Mouse (Mus musculus) cerebellum, adult 11 months (tissue): ENCODE measurements around the gene Commd7.

Experiments
- DNase-seq: peaks from one replicate; pipeline ENCODE4 v3.0.0; 2022

Commd7 gene

GRCm38 (mm10) chr2:153618889-153619288, 13.7 kb downstream of the Commd7 start:
- no peak for DNase-seq

- no peak for DNase-seq
These were observed 14.1 kb downstream of the Commd7 start for GRCm38 (mm10) chr2:153618439-153618838.

GRCm38 (mm10) chr2:153616893-153617292, 15.7 kb downstream of the Commd7 start:
- no peak for DNase-seq

DNA sequence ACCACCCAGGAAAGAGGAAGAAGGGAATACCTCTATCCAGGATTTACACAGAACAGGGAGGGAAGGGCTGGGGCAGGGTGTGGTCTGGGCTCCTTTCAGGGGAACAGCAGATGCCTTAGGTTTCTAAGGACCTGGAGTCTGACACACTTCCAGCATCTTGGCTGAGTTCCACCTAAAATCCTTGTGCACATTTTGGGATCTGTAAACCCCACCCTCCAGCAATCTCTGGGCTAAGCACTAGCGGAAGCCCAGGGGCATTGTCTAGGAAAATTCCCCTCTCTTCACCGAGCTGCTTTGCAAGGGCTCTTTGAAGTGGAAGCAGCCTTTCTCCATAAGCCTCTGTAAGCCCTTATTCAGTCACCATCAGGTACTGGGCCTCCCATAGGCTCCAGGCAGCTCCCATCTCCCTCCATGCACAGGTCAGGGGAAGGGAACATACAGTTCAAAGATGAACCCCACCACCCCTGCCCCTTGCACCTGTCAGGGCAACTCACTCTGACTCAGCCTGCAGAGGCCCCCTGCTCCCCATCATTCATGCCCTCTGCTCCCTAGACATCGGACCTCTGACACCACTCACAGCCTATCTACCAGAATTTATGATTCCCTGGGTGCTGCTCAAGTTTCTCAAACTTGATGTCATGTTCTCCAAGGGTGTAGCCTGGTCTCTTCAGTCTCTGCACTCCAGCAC, 19.8 kb downstream of the Commd7 start:
- DNase-seq: no peak

DNA sequence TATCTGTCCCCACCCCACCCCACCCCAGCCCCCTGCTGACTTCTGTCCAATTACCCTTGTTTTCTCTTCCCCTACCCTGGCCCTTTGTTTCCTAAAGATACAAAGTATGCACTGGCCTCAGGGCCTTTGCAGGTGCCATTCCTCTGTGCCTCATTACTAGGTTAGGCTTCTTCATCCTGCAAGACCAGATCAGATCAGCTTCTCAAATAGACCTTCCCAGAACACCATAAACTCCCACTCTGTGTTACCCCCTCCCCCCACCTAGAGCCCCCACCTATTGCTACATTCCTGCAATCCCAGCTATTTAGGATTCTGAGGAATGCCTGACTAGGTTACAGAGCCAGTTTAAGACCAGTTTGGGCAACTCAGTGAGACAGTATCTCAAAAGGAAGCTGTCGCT, 20.8 kb downstream of the Commd7 start:
- no peak for DNase-seq

GRCm38 (mm10) chr2:153611241-153611630, 21.3 kb downstream of the Commd7 start:
- no peak for DNase-seq

GRCm38 (mm10) chr2:153610426-153611240, 21.9 kb downstream of the Commd7 start:
- no peak for DNase-seq

DNA sequence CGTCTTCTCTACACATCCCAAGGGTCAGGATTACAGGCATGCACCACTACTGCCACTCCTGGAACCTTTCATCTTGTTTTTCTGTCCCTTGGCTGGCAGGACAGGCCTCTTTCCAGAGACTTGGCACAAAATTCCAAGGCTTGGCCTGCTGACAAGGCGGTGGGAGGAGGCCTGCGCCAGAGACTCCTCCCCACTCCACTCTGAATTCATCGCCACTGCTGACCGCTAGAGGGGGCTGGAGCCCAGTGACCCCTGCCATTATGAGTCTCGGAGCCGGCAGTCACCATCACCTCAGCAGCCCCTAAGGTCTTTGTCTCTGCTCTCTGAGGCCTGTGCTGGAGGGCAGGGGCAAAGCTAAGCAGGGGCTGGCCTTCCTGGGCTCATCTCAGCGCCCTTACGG, 23.0 kb downstream of the Commd7 start:
- DNase-seq: peak; percentile 91

GRCm38 (mm10) chr2:153609058-153609457, 23.5 kb downstream of the Commd7 start:
- no peak for DNase-seq

DNA sequence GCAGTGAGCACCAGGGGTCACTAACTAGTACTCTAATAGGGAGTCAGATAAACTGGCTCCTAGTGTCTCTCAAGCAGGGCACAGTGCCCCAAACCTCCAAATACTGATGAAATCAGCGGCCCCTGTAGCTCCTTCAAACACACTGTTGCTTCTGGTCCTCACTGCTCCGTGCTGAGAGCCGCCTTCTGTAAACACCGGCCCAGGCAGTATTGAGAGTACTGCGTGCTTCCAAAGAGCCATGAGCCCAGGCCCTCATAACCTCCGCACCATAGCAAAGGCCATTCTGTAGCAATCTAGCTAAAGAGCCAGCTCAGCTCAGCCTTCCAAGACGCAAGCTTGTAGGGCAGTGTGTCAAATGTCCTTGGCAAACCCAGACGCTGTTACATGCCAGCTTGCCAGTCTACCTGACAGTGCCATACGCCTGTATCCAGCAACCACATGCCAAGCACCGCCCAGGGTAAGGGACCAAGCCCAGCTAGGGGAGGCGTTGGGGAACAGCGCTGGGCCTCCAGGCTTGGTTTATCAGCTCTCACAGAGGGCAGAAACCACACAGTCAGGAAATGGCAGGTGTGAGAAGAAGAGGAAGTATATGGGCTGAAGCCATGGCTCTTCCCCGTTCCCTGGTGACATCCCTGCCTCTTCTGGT, 24.6 kb downstream of the Commd7 start:
- peak; percentile 86 for DNase-seq

DNA sequence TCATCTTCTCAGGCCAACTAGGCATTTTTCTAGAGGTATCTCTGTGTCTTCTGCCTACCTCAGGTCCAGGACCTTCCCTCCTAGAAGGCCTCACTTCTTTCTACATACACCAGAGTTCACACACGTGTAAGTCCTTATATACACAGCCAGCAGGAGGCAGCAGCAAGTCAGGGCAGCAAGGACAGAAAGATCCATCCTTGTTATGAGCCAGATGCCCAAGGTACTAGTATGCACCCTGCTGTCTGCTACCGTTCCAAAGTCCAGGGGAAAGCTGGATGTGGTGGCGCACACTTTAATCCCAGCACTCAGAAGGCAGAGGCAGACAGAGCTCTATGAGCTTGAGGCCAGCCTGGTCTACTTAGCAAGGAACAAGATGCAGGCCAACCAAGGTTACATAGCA, 26.2 kb downstream of the Commd7 start:
- no peak for DNase-seq

GRCm38 (mm10) chr2:153603724-153604123, 28.9 kb downstream of the Commd7 start:
- DNase-seq: no peak

DNA sequence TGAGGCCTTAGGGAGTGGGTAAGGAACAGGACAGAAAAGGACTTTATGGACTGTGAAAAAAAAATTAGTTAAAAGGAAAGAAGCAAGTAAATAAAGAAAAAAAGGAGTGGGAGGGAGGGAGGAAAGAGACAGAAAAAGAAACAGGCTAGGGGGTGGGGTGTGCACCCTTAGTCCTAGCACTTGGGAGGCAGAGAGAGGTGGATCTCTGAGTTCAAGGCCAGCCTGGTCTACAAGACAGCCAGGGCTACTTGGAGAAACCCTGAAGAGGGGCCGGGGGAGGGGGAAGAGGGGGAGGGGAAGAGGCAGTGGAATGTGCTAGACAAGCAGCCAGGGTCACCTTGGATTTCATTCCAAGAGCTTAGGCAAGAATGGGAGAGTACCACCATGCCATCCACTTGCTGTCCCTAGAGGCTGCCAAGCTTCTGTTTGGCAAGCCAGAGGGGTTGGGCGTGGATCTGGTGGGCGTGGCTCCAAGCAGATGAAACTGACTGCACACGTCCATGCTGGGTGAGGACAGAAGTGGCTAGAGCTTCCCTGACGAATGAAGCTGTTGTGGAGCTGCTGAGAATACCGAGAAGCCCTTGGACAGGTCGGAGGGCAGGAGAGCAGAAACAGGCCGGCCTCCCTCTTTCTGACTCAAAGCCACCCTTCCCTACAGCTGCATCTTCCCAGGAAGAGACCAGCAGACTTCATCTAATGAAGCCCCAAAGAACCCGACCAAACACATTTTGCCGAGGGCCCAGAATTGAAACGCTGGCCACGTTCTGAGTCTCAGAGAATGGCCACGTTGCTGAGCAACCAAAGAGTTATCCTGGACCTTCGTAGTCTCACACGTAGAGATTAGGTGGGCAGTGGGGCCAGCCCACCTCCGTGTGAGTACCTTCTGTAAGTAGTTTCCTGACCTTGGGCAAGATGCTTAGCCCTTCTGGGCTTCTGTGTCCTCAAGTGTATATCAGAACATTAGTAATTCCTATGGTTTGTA, 31.6 kb downstream of the Commd7 start:
- DNase-seq: no peak

DNA sequence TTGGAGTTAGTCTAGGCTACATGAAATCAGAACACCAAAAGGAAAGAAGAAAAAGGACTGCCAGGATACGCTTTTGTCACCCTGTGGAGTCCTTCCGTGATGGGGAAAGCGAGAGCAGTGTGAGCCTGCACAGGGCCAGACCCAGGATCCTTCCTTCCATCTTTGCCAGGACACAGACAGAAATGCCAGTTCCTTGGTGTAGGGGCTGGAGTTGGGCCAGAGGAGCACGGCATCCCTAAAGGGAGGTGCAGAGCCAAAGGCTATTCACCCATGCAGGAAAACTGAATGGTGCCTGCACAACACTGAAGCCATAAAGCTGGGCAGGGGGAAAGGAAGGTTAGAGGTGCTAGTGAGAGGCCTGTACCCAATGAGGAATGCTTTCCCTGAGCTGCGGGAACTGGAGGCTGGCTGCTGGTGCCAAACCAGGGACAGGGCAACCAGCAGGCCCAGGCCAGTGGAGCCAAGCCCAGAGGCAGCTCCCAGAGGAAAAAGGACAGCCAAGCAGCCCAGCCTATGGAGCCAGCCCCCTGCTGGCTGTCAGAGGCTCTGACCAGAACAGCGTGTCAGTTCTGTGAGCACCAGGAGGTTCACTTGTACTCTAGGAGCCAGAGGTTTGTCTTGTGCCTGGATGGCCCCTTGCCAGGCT, 32.4 kb downstream of the Commd7 start:
- DNase-seq: no peak

DNA sequence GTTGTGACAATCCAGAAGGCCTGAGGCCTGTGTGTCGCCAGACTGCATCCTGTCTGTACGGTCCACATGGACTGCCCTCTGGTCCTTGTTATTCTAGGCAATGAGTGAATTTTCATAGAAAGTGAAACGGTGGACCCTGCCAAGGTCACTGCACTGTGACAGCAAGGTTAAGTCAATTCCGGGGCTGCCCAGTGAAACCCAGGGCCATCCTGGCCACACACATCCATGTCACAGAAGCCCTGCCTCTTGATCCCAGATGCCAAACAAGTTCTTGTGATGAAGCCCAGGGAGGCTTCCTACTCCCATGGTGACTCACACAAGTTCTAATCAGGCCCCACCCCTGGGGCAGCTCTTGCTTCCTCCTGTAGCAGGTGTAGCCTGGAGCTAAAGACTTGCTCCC, 35.0 kb downstream of the Commd7 start:
- DNase-seq: no peak

DNA sequence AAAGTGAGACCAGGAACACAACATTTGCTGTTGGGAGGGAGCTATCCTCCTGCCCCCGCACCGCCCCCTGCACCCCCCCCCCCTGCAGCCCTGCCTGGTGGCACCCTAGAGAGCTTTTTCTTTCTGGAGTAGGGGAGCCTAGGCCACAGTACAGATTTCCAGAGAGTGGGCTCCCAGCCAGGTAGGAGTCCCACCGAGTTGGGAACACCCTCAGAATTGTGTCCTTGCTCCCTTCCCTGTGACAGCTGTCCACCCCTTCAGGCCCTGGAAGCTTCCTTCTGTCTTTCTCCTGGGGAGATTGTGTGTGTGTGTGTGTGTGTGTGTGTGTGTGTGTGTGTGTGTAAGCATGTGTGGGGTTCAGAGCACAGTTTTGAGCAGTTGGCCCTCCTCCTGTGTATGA, 35.6 kb downstream of the Commd7 start:
- no peak for DNase-seq

- no peak for DNase-seq
These were observed 37.6 kb downstream of the Commd7 start for GRCm38 (mm10) chr2:153594998-153595397.

GRCm38 (mm10) chr2:153593186-153593585, 39.4 kb downstream of the Commd7 start:
- DNase-seq: peak; percentile 90

DNA sequence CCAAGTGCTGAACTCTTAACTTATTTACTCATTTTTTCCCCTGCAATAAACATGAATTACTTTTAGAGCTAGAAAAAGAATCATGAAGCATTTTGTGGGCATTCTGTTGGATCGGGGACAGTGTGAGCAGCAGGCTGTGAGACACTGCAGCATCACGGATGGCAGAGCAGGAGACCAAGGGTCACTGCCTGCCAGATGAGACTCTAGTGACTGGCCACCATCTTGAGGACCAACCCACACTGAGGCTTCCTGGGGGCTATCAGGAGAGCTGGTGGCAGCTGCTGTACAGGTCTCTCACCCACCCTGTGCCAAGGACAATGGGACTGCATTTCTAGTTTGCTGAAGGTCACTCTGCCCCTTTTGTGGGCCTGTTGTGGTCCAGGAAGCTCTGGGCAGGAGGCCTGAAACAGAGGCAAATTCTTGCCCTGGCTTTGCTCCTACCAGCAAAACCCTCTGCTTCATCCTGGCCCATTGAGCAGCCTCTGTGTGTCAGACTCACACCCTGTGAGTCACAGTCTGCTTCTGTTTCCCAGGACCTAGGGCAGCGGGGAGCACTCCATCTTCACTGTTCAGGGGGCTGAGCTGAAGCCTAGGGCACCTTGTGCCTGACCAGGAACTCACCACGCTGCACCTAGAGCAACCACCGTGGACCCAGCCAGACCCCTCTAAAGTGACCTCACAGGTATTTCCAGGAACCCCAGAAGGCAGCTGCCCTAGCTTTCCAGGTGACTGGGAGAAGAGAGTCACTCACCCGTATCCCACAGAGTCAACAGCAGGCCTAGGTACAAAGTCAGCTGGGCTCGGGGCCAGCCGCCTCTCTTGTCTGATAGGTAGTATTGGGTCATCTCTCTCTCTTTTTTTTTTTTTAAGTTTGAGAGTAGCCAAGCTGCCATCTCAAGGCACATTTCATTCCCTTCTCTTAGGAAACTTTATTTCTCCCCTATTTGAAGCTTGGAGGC, 40.2 kb downstream of the Commd7 start:
- DNase-seq: no peak

- peak; percentile 78 for DNase-seq
These were observed 45.9 kb downstream of the Commd7 start for GRCm38 (mm10) chr2:153586515-153587174.
